ENCODE assay signal across 8 mouse cellular contexts in genomic region chr2:122558317-122558716, GRCm38 (mm10). TPM values are rescaled to one million over a fixed set of nuclear protein-coding genes. Genes with fewer than 3 reads are reported as not detected.
DNase-seq lines count a peak whose midpoint lies in the region.

No protein-coding gene starts in this region.

- peak; percentile 44 for DNase-seq in kidney, adult 9 months
- no peak for DNase-seq in kidney, adult 18-20 months
- DNase-seq in B cell, adult 2 months, result peak; percentile 49 to 53
- peak; percentile 54 for DNase-seq in ES-CJ7 (ENCODE audit: low read depth, low spot score)
- DNase-seq in embryo, embryonic 10.5 days (ENCODE audit: low spot score), result peak; percentile 35
- DNase-seq in layer of hippocampus, postnatal 25 days (ENCODE audit: extremely low spot score in 1 of 2, low spot score in 1 of 2), result peak; percentile 36 to 64
- peak; percentile 50 for DNase-seq in right cerebral cortex, postnatal 25 days
- DNase-seq in cerebellum, adult 11-12 months, result no peak

RNA-seq across cellular contexts. Expression of gene Gatm, which starts 52.8 kb away (rescaled TPM):
- 10 to 100 TPM; 53.6 to 58.9 TPM for total RNA-seq in layer of hippocampus, postnatal 25 days (2021)

Comparison
In these comparisons a context has a peak if more than half of its experiments do, and no peak if none do; other contexts are left out.
1. DNase-seq: peak in kidney, adult 9 months (single experiment), B cell, adult 2 months (2 of 2), ES-CJ7 (single experiment), embryo, embryonic 10.5 days (single experiment), layer of hippocampus, postnatal 25 days (2 of 2) and right cerebral cortex, postnatal 25 days (single experiment); none in kidney, adult 18-20 months (single experiment) and cerebellum, adult 11-12 months (single experiment).